Mouse (Mus musculus): ENCODE results near the gene Irf3. TPM values are rescaled to one million over a fixed set of nuclear protein-coding genes. Genes with fewer than 3 reads are reported as not detected.

The Irf3 gene
- total RNA-seq, 2 experiments from 2014 or later = 24.2 to 34.1 TPM

GRCm38 (mm10) chr7:44973415-44974130, 23.9 kb upstream of the Irf3 start:
- ATAC-seq (replicated peaks; ENCODE audit: low FRiP score, poor library complexity, severe bottlenecking) = no peak

DNA sequence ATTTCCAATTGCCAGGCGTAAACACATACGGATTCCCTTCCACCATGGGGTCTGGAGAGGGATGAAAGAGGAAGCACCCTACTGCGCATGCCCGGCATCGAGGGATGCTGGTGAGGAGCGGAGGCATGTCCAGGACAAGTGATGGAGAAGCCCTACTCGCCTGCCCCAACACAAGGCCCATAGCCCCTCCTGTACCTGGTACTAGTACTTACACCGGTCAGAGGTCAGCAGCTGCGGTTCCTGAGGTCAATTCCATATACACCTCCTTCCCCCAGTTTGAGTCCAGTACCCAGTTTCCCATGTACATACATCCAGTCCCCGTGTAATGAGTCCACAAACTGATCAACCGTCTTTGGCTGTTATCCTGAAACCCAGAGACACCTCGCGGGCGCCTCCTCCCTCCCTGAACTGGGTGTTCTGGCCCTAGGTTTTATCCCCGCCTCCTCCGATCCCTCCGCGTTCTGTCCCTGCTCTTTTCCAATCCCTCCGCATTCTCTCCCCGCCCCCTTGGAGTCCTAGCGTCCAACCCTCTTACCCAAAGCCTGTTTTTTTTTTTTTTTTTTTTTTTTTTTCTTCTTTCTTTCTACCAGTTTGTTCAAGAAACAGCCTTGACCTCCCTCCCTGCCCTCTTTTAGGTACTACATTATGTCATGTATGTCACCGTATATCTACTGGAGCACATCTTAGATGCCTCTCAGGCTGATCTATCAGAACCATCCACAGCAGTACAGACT, 22.9 kb upstream of the Irf3 start, which contains the start of gene Cpt1c:
TSS of gene Cpt1c (minus strand) at position 469 of the 734 bp plus-strand sequence.
- peak; percentile 83 for ATAC-seq (replicated peaks; ENCODE audit: low FRiP score, poor library complexity, severe bottlenecking)

- peak; percentile 3; the same call in 1 of the 2 replicates for ATAC-seq (replicated peaks; ENCODE audit: low FRiP score, poor library complexity, severe bottlenecking)
Measured at GRCm38 (mm10) chr7:44975117-44975419, 22.4 kb upstream of the Irf3 start.

GRCm38 (mm10) chr7:44978300-44978699, 19.1 kb upstream of the Irf3 start:
- no peak for ATAC-seq (replicated peaks; ENCODE audit: low FRiP score, poor library complexity, severe bottlenecking)

DNA sequence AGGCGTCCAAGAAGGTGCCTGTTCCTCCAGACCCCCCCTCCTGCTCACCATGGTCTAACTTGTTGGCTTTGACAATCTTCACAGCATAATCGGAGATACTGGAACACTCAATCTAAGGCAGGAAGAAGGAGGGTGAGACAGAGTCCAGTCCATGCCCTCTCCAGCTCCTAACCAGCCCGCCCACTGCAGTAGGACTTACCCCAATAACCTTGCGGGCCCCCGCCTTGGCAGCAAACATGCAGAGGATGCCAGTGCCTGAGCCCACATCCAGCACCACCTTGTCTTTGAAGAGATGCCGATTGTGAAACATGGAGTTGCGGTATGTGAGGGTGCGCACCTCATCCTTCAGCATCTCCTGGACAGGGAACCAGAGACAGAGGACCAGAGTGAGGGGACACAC, 15.9 kb upstream of the Irf3 start:
- ATAC-seq (replicated peaks; ENCODE audit: low FRiP score, poor library complexity, severe bottlenecking) = no peak

DNA sequence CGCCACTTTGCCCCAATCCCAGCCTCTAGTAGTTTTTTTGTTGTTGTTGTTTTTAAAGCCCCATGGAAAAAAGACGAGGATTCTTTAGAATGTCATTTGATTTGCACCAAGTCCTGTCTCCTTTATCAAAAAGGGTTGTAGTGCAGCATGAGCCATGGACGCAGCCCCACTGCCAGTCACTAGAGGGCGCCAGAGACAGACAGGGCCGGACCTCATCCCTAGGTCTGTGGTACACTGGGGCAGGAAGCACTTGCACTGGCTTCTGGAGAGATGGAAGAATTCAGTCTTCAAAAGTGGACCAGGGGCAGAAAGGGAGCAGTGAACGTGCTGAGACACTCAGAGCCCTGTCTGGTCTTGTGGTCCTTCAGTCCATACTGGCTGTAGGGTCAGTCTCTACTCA, 14.4 kb upstream of the Irf3 start:
- ATAC-seq (replicated peaks; ENCODE audit: low FRiP score, poor library complexity, severe bottlenecking) = peak; percentile 50

- no peak for ATAC-seq (replicated peaks; ENCODE audit: low FRiP score, poor library complexity, severe bottlenecking)
Measured at GRCm38 (mm10) chr7:44983944-44984832, 13.3 kb upstream of the Irf3 start.

GRCm38 (mm10) chr7:44984833-44985164, 12.6 kb upstream of the Irf3 start:
- ATAC-seq (replicated peaks; ENCODE audit: low FRiP score, poor library complexity, severe bottlenecking) = no peak

- ATAC-seq (replicated peaks; ENCODE audit: low FRiP score, poor library complexity, severe bottlenecking) = no peak
Measured at GRCm38 (mm10) chr7:44985595-44986191, 11.8 kb upstream of the Irf3 start.

GRCm38 (mm10) chr7:44986192-44986878, 11.1 kb upstream of the Irf3 start, which contains the start of gene Prmt1:
Prmt1 (minus strand) TSS chr7:44986568.
- ATAC-seq (replicated peaks; ENCODE audit: low FRiP score, poor library complexity, severe bottlenecking) = peak; percentile 89

DNA sequence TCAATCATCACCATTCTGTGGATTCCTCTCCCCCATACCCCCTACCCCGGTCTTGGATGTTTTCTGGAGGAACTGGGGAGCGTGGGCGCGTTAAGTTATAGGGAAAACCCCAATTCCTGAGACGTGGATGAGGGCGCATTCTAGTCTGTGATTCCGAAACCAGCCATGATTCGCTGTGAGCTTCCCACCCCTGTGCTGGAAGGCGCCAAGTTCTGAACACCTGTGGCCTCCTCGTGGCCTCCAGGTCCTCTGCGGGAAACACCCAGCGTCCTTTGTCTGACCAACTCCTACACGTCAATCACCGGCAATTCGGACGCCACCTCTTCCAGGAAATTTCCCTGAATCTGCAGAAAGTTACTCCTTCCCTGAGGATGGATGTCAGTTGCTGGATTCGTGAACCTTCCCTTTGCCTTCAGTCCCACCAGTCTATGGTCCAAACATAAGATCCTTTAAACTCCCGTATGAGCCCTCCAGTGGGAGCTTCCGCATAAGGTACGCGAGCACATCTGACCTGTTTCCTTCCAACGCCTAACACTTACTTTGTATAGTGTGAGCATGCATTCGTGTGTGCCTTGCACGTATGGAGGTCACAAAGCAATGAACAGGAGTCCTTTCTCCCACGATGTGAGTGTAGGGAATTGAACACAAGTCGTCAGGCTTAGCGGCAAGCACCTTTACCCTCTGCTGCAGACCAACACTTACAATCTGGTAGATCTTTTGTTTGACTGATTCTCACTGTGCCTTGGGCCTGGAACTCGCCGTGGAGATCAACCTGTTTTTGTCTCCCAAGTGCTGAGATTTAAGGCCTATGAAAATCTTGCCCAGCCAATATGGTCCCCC, 10.3 kb upstream of the Irf3 start:
- peak; percentile 25 for ATAC-seq (replicated peaks; ENCODE audit: low FRiP score, poor library complexity, severe bottlenecking)

GRCm38 (mm10) chr7:44996672-44997071, 776 bp upstream of the Irf3 start:
- ATAC-seq (replicated peaks; ENCODE audit: low FRiP score, poor library complexity, severe bottlenecking) = 0 out of 2 replicates have a peak, but pooled peaks have one; percentile 4

GRCm38 (mm10) chr7:44997940-44998428, 536 bp downstream of the Irf3 start:
- ATAC-seq (replicated peaks; ENCODE audit: low FRiP score, poor library complexity, severe bottlenecking) = no peak

DNA sequence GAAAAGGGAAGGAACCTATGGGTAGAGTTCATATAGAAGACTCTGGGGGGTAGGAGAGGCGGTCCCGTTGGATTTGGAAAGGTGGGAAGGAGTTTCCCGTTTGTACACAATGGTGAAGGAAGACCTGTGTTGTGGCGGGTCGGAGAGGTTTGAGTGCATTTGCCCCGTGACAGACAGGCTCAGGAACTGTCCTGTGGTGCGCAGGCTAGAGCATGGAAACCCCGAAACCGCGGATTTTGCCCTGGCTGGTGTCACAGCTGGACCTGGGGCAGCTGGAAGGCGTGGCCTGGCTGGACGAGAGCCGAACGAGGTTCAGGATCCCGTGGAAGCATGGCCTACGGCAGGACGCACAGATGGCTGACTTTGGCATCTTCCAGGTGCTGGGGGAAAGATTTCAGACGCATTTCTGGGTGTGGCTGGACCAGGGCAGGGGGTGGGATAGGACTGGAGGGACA, 1.1 kb downstream of the Irf3 start, which contains the start of gene Bcl2l12:
TSS of gene Bcl2l12 (minus strand) at position 212 of the 455 bp plus-strand sequence.
- ATAC-seq (replicated peaks; ENCODE audit: low FRiP score, poor library complexity, severe bottlenecking) = peak; percentile 42

DNA sequence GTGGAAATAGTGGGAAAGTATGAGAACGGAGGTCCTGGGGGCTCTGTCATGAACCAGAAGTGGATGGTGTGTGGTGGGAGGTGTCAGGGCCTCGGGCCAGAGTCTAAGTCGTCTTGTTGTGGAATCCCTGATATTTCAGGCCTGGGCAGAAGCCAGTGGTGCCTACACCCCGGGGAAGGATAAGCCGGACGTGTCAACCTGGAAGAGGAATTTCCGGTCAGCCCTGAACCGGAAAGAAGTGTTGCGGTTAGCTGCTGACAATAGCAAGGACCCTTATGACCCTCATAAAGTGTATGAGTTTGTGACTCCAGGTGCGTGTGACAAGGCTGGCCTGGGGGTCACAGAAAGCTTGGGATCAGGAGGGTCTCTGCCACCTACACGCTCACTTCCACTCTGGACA, 2.3 kb downstream of the Irf3 start:
- ATAC-seq (replicated peaks; ENCODE audit: low FRiP score, poor library complexity, severe bottlenecking) = no peak

GRCm38 (mm10) chr7:45000539-45001114, 3.2 kb downstream of the Irf3 start:
- ATAC-seq (replicated peaks; ENCODE audit: low FRiP score, poor library complexity, severe bottlenecking) = no peak

- no peak for ATAC-seq (replicated peaks; ENCODE audit: low FRiP score, poor library complexity, severe bottlenecking)
Measured at GRCm38 (mm10) chr7:45002440-45002839, 5.0 kb downstream of the Irf3 start.

- ATAC-seq (replicated peaks; ENCODE audit: low FRiP score, poor library complexity, severe bottlenecking) = no peak
Measured at GRCm38 (mm10) chr7:45004546-45004945, 7.1 kb downstream of the Irf3 start.
